13 mouse cellular contexts compared by ENCODE assay signal in the genomic region with DNA sequence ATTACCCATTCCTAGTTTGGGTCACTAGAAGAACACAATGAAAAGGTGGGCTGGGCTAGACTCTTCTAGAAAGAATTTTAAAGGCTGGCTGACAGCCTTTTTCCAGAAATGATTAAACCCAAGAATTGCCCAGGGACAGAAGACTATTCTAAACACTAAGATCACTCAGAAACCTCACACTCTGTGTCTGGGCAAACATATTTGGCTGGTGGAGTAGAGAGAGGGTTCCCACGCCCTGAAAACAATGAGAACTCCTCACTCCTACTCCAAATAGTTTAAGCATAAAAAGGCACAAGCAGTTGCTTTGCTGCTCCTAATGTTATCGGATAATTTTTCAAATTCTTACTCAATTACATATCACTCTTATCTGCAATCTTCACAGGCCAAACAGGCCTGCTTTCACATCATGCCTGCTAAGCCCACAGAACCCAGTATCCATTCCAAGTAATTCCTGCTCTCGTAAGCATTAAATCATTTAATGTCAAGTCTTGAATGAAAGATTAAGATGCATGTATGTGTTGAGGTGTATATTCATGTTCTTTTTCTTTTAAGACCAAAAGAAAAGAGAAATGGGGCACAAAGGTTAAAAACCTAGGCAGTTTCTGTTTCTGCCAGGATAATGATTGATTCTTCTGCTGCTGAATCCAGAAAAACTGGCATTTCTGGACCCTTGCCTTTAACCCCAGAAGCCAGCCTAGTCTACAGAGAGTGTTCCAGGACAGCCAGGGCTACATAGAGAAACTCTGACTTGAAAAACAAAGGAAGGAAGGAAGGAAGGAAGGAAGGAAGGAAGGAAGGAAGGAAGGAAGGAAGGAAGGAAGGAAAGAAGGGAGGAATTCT. TPM values are rescaled to one million over a fixed set of nuclear protein-coding genes. Genes with fewer than 3 reads are reported as not detected.
A peak's percentile ranks its signal among the peaks of the same experiment; 100 is the strongest.
DNase-seq lines count a peak whose midpoint lies in the region; ATAC-seq lines count a peak whose summit lies in the region.
"Had no signal": no experiment of that assay in that cellular context is flagged by ENCODE, and none has a peak within 500 bp of the region (broad histone marks: within the 10 kb centered on the region; RNA-seq: fewer than 3 reads in every experiment).

No protein-coding gene starts in this region.

- H3K36me3 ChIP-seq in embryonic facial prominence, embryonic 13.5 days: no peaks in the 10 kb centered on the region
- peaks cover 5% of the 10 kb centered on the region; the same call in 1 of the 2 replicates for H3K36me3 ChIP-seq in embryonic facial prominence, embryonic 10.5 days (replicated peaks)
- H3K36me3 ChIP-seq: heart, embryonic 10.5 days; hindbrain, embryonic 15.5 days; midbrain, embryonic 10.5 days had no signal

- H3K4me2 ChIP-seq in embryonic facial prominence, embryonic 13.5 days: no peak overlapping the region
- H3K4me2 ChIP-seq: hindbrain, embryonic 15.5 days had no signal

- DNase-seq in embryonic facial prominence, embryonic 10.5 days (ENCODE audit: low spot score): no peak
- DNase-seq in kidney, adult 9 months: peak; percentile 78
- DNase-seq in kidney, postnatal 10 days: no peak
- DNase-seq in Muller cell, postnatal 12 days (ENCODE audit: inconsistent ontology term): peak; percentile 88
- peak; percentile 49 to 57 for DNase-seq in kidney, postnatal 36 days
- no peak for DNase-seq in thymus, adult 18-20 months
- DNase-seq: cerebellum, adult 18-20 months; lung, adult 2 months had no signal

- no peak overlapping the region for H3K9ac ChIP-seq in embryonic facial prominence, embryonic 13.5 days
- H3K9ac ChIP-seq: hindbrain, embryonic 15.5 days had no signal

- H3K27ac ChIP-seq in embryonic facial prominence, embryonic 13.5 days: peak overlapping the region; percentile 16; the same call in 1 of the 2 replicates
- H3K27ac ChIP-seq in embryonic facial prominence, embryonic 10.5 days (replicated peaks): no peak overlapping the region
- H3K27ac ChIP-seq: heart, embryonic 10.5 days; hindbrain, embryonic 15.5 days; midbrain, embryonic 10.5 days had no signal

- peaks cover 4% of the 10 kb centered on the region for H3K4me1 ChIP-seq in embryonic facial prominence, embryonic 13.5 days
- H3K4me1 ChIP-seq in embryonic facial prominence, embryonic 10.5 days: peaks cover 3% of the 10 kb centered on the region; the same call in 1 of the 2 replicates

- H3K9me3 ChIP-seq in embryonic facial prominence, embryonic 13.5 days: no peaks in the 10 kb centered on the region
- H3K9me3 ChIP-seq in embryonic facial prominence, embryonic 10.5 days: no peaks in the 10 kb centered on the region
- H3K9me3 ChIP-seq: heart, embryonic 10.5 days; hindbrain, embryonic 15.5 days; midbrain, embryonic 10.5 days had no signal

- no peaks in the 10 kb centered on the region for H3K27me3 ChIP-seq in embryonic facial prominence, embryonic 13.5 days
- no peaks in the 10 kb centered on the region for H3K27me3 ChIP-seq in embryonic facial prominence, embryonic 10.5 days (replicated peaks; ENCODE audit: low read depth, poor library complexity, severe bottlenecking)
- H3K27me3 ChIP-seq: hindbrain, embryonic 15.5 days had no signal

- ATAC-seq in embryonic facial prominence, embryonic 13.5 days (ENCODE audit: insufficient number of reproducible peaks, insufficient read depth, low FRiP score, low TSS enrichment, low read depth): no peak
- no peak for ATAC-seq in megakaryocyte, adult 5-6 weeks (ENCODE audit: poor library complexity, severe bottlenecking)

- 70% methylated on average over 3 of the region's 3 CpGs for WGBS in embryonic facial prominence, embryonic 13.5 days
- WGBS in embryonic facial prominence, embryonic 10.5 days: 84% methylated on average over 3 of the region's 3 CpGs

- no peak overlapping the region for H3K4me3 ChIP-seq in embryonic facial prominence, embryonic 13.5 days
- H3K4me3 ChIP-seq in embryonic facial prominence, embryonic 10.5 days: no peak overlapping the region
- H3K4me3 ChIP-seq: heart, embryonic 10.5 days; hindbrain, embryonic 15.5 days; midbrain, embryonic 10.5 days had no signal

RNA-seq across cellular contexts. Expression of a gene that starts 15.3 kb away (rescaled TPM):
- 16.6 and 20.0 TPM in 2 replicates for polyA plus RNA-seq in embryonic facial prominence, embryonic 13.5 days (2015; fragmentation: Nextera tagmentation; extraction: Ambion mirVana)
- polyA plus RNA-seq in embryonic facial prominence, embryonic 10.5 days (2016; fragmentation: Nextera tagmentation; extraction: Ambion mirVana): 17.5 TPM in 2 replicates
- 57.5 and 67.8 TPM in 2 replicates for total RNA-seq in megakaryocyte, adult 5-6 weeks (2015)
- 25.7 and 43.9 TPM in 2 replicates for total RNA-seq in megakaryocyte, adult 5-6 weeks (2017)

RNA-seq across cellular contexts. Expression of a gene that starts 15.8 kb away (rescaled TPM):
- polyA plus RNA-seq in embryonic facial prominence, embryonic 13.5 days (2015; fragmentation: Nextera tagmentation; extraction: Ambion mirVana): 3.3 and 3.5 TPM in 2 replicates
- polyA plus RNA-seq in embryonic facial prominence, embryonic 10.5 days (2016; fragmentation: Nextera tagmentation; extraction: Ambion mirVana): 4.1 and 4.3 TPM in 2 replicates
- 6.6 and 7.0 TPM in 2 replicates for total RNA-seq in megakaryocyte, adult 5-6 weeks (2015)
- total RNA-seq in megakaryocyte, adult 5-6 weeks (2017): 2.8 and 5.2 TPM in 2 replicates

Comparison
In these comparisons a context has a peak if more than half of its experiments do, and no peak if none do; other contexts are left out.
1. DNase-seq: peak in kidney, adult 9 months (single experiment), Muller cell, postnatal 12 days (single experiment) and kidney, postnatal 36 days (2 of 2); none in embryonic facial prominence, embryonic 10.5 days (single experiment), kidney, postnatal 10 days (single experiment) and thymus, adult 18-20 months (0 of 2).